Mouse (Mus musculus): ENCODE data around the gene Begain. TPM values are rescaled to one million over a fixed set of nuclear protein-coding genes. Genes with fewer than 3 reads are reported as not detected.

Begain gene
- total and polyA plus RNA-seq, 3 experiments: not detected

- TF ChIP-seq CTCF (IDR thresholded peaks at IDR 0.05 in 2 of 3, conservative IDR thresholded peaks at IDR 0.05 in 1 of 3; ENCODE audit: control insufficient read depth in 1 of 3, insufficient read depth in 1 of 3, low read depth in 2 of 3, low read length in 3 of 3, poor library complexity in 1 of 3, severe bottlenecking in 1 of 3): peak in 1 of 3 experiments; percentile 4; a peak in 1 of 6 replicates
- no peak for TF ChIP-seq GATA1 (IDR thresholded peaks at IDR 0.05; ENCODE audit: low read depth, low read length)
- TF ChIP-seq NELFE (IDR thresholded peaks at IDR 0.05; ENCODE audit: low read depth, low read length): no peak
- H3K9ac ChIP-seq (ENCODE audit: control insufficient read depth, low read depth, low read length, poor library complexity, severe bottlenecking): no peak overlapping the region
- no peak for DNase-seq (ENCODE audit: low read depth, low spot score)
- no peak overlapping the region for H3K4me3 ChIP-seq (ENCODE audit: control insufficient read depth in 1 of 2, insufficient read depth in 1 of 2, low read depth in 2 of 2, low read length in 2 of 2)
- no peaks in the 10 kb centered on the region for H3K36me3 ChIP-seq (ENCODE audit: control insufficient read depth in 1 of 2, insufficient read depth in 2 of 2, low read length in 2 of 2)
- no peaks in the 10 kb centered on the region for H3K4me1 ChIP-seq (ENCODE audit: control insufficient read depth in 1 of 2, insufficient read depth in 2 of 2, low read length in 2 of 2)
- H3K79me2 ChIP-seq (ENCODE audit: control insufficient read depth, insufficient read depth, low read length, poor library complexity): no peaks in the 10 kb centered on the region
- H3K27me3 ChIP-seq (ENCODE audit: control insufficient read depth in 1 of 2, insufficient read depth in 2 of 2, low read length in 2 of 2): no peaks in the 10 kb centered on the region
- H3K9me3 ChIP-seq (replicated peaks; ENCODE audit: insufficient read depth, low read length): no peaks in the 10 kb centered on the region
- no peak overlapping the region for H3K27ac ChIP-seq (ENCODE audit: control insufficient read depth, low read depth, low read length)
Observed at GRCm38 (mm10) chr12:109044497-109044896, 23.5 kb downstream of the Begain start.

GRCm38 (mm10) chr12:109039311-109039710, 28.7 kb downstream of the Begain start:
- Histone ChIP-seq H3K36me3 (ENCODE audit: control insufficient read depth in 1 of 2, insufficient read depth in 2 of 2, low read length in 2 of 2) (no peaks in the 10 kb centered on the region), H3K27ac (ENCODE audit: control insufficient read depth, low read depth, low read length) (no peak overlapping the region), H3K27me3 (ENCODE audit: control insufficient read depth in 1 of 2, insufficient read depth in 2 of 2, low read length in 2 of 2) (no peaks in the 10 kb centered on the region), H3K4me1 (ENCODE audit: control insufficient read depth in 1 of 2, insufficient read depth in 2 of 2, low read length in 2 of 2) (no peaks in the 10 kb centered on the region), H3K9ac (ENCODE audit: control insufficient read depth, low read depth, low read length, poor library complexity, severe bottlenecking) (no peak overlapping the region), H3K79me2 (ENCODE audit: control insufficient read depth, insufficient read depth, low read length, poor library complexity) (no peaks in the 10 kb centered on the region), H3K4me3 (ENCODE audit: control insufficient read depth in 1 of 2, insufficient read depth in 1 of 2, low read depth in 2 of 2, low read length in 2 of 2) (no peak overlapping the region), H3K9me3 (replicated peaks; ENCODE audit: insufficient read depth, low read length) (no peaks in the 10 kb centered on the region)
- DNase-seq (ENCODE audit: low read depth, low spot score): no peak
- TF ChIP-seq TCF12 (IDR thresholded peaks at IDR 0.05; ENCODE audit: low read depth, low read length) (no peak), TBP (IDR thresholded peaks at IDR 0.05; ENCODE audit: low read depth, low read length) (no peak), USF1 (IDR thresholded peaks at IDR 0.05; ENCODE audit: low read depth, low read length) (no peak), POLR2AphosphoS5 (IDR thresholded peaks at IDR 0.05; ENCODE audit: borderline replicate concordance, low read depth, low read length) (no peak), CTCF (IDR thresholded peaks at IDR 0.05 in 2 of 3, conservative IDR thresholded peaks at IDR 0.05 in 1 of 3; ENCODE audit: control insufficient read depth in 1 of 3, insufficient read depth in 1 of 3, low read depth in 2 of 3, low read length in 3 of 3, poor library complexity in 1 of 3, severe bottlenecking in 1 of 3) (no peak), UBTF (IDR thresholded peaks at IDR 0.05; ENCODE audit: borderline replicate concordance, insufficient read depth, low read depth, low read length) (no peak), ELF1 (IDR thresholded peaks at IDR 0.05; ENCODE audit: low read depth, low read length) (no peak), ZKSCAN1 (IDR thresholded peaks at IDR 0.05; ENCODE audit: low read depth, low read length) (no peak), JUND (IDR thresholded peaks at IDR 0.05; ENCODE audit: low read depth, low read length) (no peak), RAD21 (IDR thresholded peaks at IDR 0.05; ENCODE audit: low read depth, low read length) (no peak), MYB (IDR thresholded peaks at IDR 0.05; ENCODE audit: low read depth, low read length) (no peak), ETS1 (IDR thresholded peaks at IDR 0.05; ENCODE audit: low read depth, low read length) (no peak), RCOR1 (IDR thresholded peaks at IDR 0.05; ENCODE audit: low read depth, low read length) (no peak), MEF2A (IDR thresholded peaks at IDR 0.05; ENCODE audit: extremely low read depth, insufficient replicate concordance, low read depth, low read length, poor library complexity, severe bottlenecking) (no peak), NRF1 (IDR thresholded peaks at IDR 0.05; ENCODE audit: insufficient read depth, low read depth, low read length, poor library complexity, severe bottlenecking) (no peak), EP300 (IDR thresholded peaks at IDR 0.05; ENCODE audit: low read depth in 1 of 2, low read length in 2 of 2) (no peak), USF2 (IDR thresholded peaks at IDR 0.05; ENCODE audit: borderline replicate concordance in 1 of 2, insufficient read depth in 1 of 2, low read depth in 1 of 2, low read length in 2 of 2) (no peak), MAZ (IDR thresholded peaks at IDR 0.05; ENCODE audit: low read depth, low read length) (no peak)

Measured in MEL (cell line).